Mouse (Mus musculus): ENCODE measurements around the gene Acot11. TPM values are rescaled to one million over a fixed set of nuclear protein-coding genes. Genes with fewer than 3 reads are reported as not detected.

Acot11 gene
- polyA plus RNA-seq (2015; fragmentation: Nextera tagmentation; extraction: Ambion mirVana): 1.1 and 1.5 TPM in 2 replicates

- H3K27me3 ChIP-seq (replicated peaks; ENCODE audit: control insufficient read depth, insufficient read depth, low read length): 0 out of 2 replicates have a peak, but pooled peaks cover 5% of the 10 kb centered on the region
- H3K4me2 ChIP-seq (ENCODE audit: low read length): peak within 1 kb of the TSS; percentile 16; the same call in 1 of the 2 replicates
- H3K36me3 ChIP-seq (ENCODE audit: control insufficient read depth, insufficient read depth): no peaks in the 10 kb centered on the region
- peaks cover 5% of the 10 kb centered on the region for H3K4me1 ChIP-seq (replicated peaks; ENCODE audit: control insufficient read depth, insufficient read depth, low read length)
- no peaks in the 10 kb centered on the region for H3K9me3 ChIP-seq (ENCODE audit: control insufficient read depth, low read length)
- no peak within 1 kb of the TSS for H3K27ac ChIP-seq (ENCODE audit: low read length)
- no peak for ATAC-seq
- 9% methylated on average over 23 of the region's 23 CpGs for WGBS
- no peak within 1 kb of the TSS for H3K9ac ChIP-seq (replicated peaks; ENCODE audit: low read depth, low read length)
- no peak within 1 kb of the TSS for H3K4me3 ChIP-seq (replicated peaks; ENCODE audit: low read length)
These were observed at the start of gene Acot11 for GRCm38 (mm10) chr4:106804910-106805274. Acot11 (minus strand) TSS chr4:106804998.

GRCm38 (mm10) chr4:106848290-106849092, 43.7 kb upstream of the Acot11 start:
- no peak overlapping the region for H3K27ac ChIP-seq (ENCODE audit: low read length)
- no peak overlapping the region for H3K4me3 ChIP-seq (replicated peaks; ENCODE audit: low read length)
- no peaks in the 10 kb centered on the region for H3K36me3 ChIP-seq (ENCODE audit: control insufficient read depth, insufficient read depth)
- H3K9me3 ChIP-seq (ENCODE audit: control insufficient read depth, low read length): no peaks in the 10 kb centered on the region
- peak; percentile 53; the same call in 1 of the 2 replicates for ATAC-seq
- WGBS: 32% methylated on average over 12 of the region's 12 CpGs
- peaks cover 14% of the 10 kb centered on the region for H3K4me1 ChIP-seq (replicated peaks; ENCODE audit: control insufficient read depth, insufficient read depth, low read length)
- no peaks in the 10 kb centered on the region for H3K27me3 ChIP-seq (replicated peaks; ENCODE audit: control insufficient read depth, insufficient read depth, low read length)
- no peak overlapping the region for H3K9ac ChIP-seq (replicated peaks; ENCODE audit: low read depth, low read length)
- no peak overlapping the region; the same call in 1 of the 2 replicates for H3K4me2 ChIP-seq (ENCODE audit: low read length)

- peak; percentile 60; the same call in 1 of the 2 replicates for ATAC-seq
- 18% methylated on average over 9 of the region's 9 CpGs for WGBS
- Histone ChIP-seq H3K4me1 (replicated peaks; ENCODE audit: control insufficient read depth, insufficient read depth, low read length) (peaks cover 17% of the 10 kb centered on the region), H3K36me3 (ENCODE audit: control insufficient read depth, insufficient read depth) (no peaks in the 10 kb centered on the region), H3K4me3 (replicated peaks; ENCODE audit: low read length) (no peak overlapping the region), H3K27me3 (replicated peaks; ENCODE audit: control insufficient read depth, insufficient read depth, low read length) (no peaks in the 10 kb centered on the region), H3K27ac (ENCODE audit: low read length) (no peak overlapping the region), H3K4me2 (ENCODE audit: low read length) (no peak overlapping the region; the same call in 1 of the 2 replicates), H3K9me3 (ENCODE audit: control insufficient read depth, low read length) (no peaks in the 10 kb centered on the region), H3K9ac (replicated peaks; ENCODE audit: low read depth, low read length) (no peak overlapping the region)
These were observed 42.9 kb upstream of the Acot11 start for GRCm38 (mm10) chr4:106847591-106848289.

- Histone ChIP-seq H3K4me1 (replicated peaks; ENCODE audit: control insufficient read depth, insufficient read depth, low read length) (peaks cover 38% of the 10 kb centered on the region), H3K27ac (ENCODE audit: low read length) (no peak overlapping the region)
- 22% methylated on average over 8 of the region's 8 CpGs for WGBS
These were observed 37.8 kb upstream of the Acot11 start for GRCm38 (mm10) chr4:106842561-106842960.

GRCm38 (mm10) chr4:106841856-106842255, 37.1 kb upstream of the Acot11 start:
- H3K27ac ChIP-seq (ENCODE audit: low read length): no peak overlapping the region
- H3K27me3 ChIP-seq (replicated peaks; ENCODE audit: control insufficient read depth, insufficient read depth, low read length): no peaks in the 10 kb centered on the region
- no peaks in the 10 kb centered on the region for H3K36me3 ChIP-seq (ENCODE audit: control insufficient read depth, insufficient read depth)
- no peak for ATAC-seq
- H3K4me1 ChIP-seq (replicated peaks; ENCODE audit: control insufficient read depth, insufficient read depth, low read length): peaks cover 44% of the 10 kb centered on the region
- 66% methylated on average over 7 of the region's 7 CpGs for WGBS
- no peak overlapping the region for H3K9ac ChIP-seq (replicated peaks; ENCODE audit: low read depth, low read length)
- no peak overlapping the region for H3K4me2 ChIP-seq (ENCODE audit: low read length)
- no peak overlapping the region for H3K4me3 ChIP-seq (replicated peaks; ENCODE audit: low read length)
- H3K9me3 ChIP-seq (ENCODE audit: control insufficient read depth, low read length): no peaks in the 10 kb centered on the region

More at GRCm38 (mm10) chr4:106842561-106842960, 37.8 kb upstream of the Acot11 start:
- Histone ChIP-seq H3K4me2 (ENCODE audit: low read length) (no peak overlapping the region), H3K27me3 (replicated peaks; ENCODE audit: control insufficient read depth, insufficient read depth, low read length) (no peaks in the 10 kb centered on the region), H3K9ac (replicated peaks; ENCODE audit: low read depth, low read length) (no peak overlapping the region), H3K9me3 (ENCODE audit: control insufficient read depth, low read length) (no peaks in the 10 kb centered on the region), H3K4me3 (replicated peaks; ENCODE audit: low read length) (no peak overlapping the region), H3K36me3 (ENCODE audit: control insufficient read depth, insufficient read depth) (no peaks in the 10 kb centered on the region)
- no peak for ATAC-seq

- Histone ChIP-seq H3K27ac (ENCODE audit: low read length) (peak overlapping the region; percentile 94), H3K9ac (replicated peaks; ENCODE audit: low read depth, low read length) (peak overlapping the region; percentile 74), H3K4me3 (replicated peaks; ENCODE audit: low read length) (no peak overlapping the region), H3K36me3 (ENCODE audit: control insufficient read depth, insufficient read depth) (no peaks in the 10 kb centered on the region), H3K27me3 (replicated peaks; ENCODE audit: control insufficient read depth, insufficient read depth, low read length) (no peaks in the 10 kb centered on the region), H3K4me2 (ENCODE audit: low read length) (peak overlapping the region; percentile 94; the same call in 1 of the 2 replicates), H3K9me3 (ENCODE audit: control insufficient read depth, low read length) (no peaks in the 10 kb centered on the region), H3K4me1 (replicated peaks; ENCODE audit: control insufficient read depth, insufficient read depth, low read length) (peaks cover 44% of the 10 kb centered on the region)
- WGBS: 5% methylated on average over 7 of the region's 7 CpGs
- no peak for ATAC-seq
These were observed 36.5 kb upstream of the Acot11 start for GRCm38 (mm10) chr4:106841303-106841702.

- Histone ChIP-seq H3K9me3 (ENCODE audit: control insufficient read depth, low read length) (no peaks in the 10 kb centered on the region), H3K27ac (ENCODE audit: low read length) (peak overlapping the region; percentile 94), H3K4me2 (ENCODE audit: low read length) (peak overlapping the region; percentile 94), H3K4me1 (replicated peaks; ENCODE audit: control insufficient read depth, insufficient read depth, low read length) (peaks cover 44% of the 10 kb centered on the region), H3K4me3 (replicated peaks; ENCODE audit: low read length) (peak overlapping the region; percentile 57), H3K27me3 (replicated peaks; ENCODE audit: control insufficient read depth, insufficient read depth, low read length) (no peaks in the 10 kb centered on the region), H3K36me3 (ENCODE audit: control insufficient read depth, insufficient read depth) (no peaks in the 10 kb centered on the region), H3K9ac (replicated peaks; ENCODE audit: low read depth, low read length) (peak overlapping the region; percentile 74)
- 10% methylated on average over 6 of the region's 6 CpGs for WGBS
- ATAC-seq: no peak
These were observed 35.9 kb upstream of the Acot11 start for GRCm38 (mm10) chr4:106840651-106841145.

GRCm38 (mm10) chr4:106839964-106840611, 35.3 kb upstream of the Acot11 start:
- ATAC-seq: peak; percentile 45
- H3K4me3 ChIP-seq (replicated peaks; ENCODE audit: low read length): peak overlapping the region; percentile 57
- WGBS: 1% methylated on average over 30 of the region's 51 CpGs
- peak overlapping the region; percentile 82 for H3K9ac ChIP-seq (replicated peaks; ENCODE audit: low read depth, low read length)
- peak overlapping the region; percentile 94 for H3K27ac ChIP-seq (ENCODE audit: low read length)
- H3K36me3 ChIP-seq (ENCODE audit: control insufficient read depth, insufficient read depth): no peaks in the 10 kb centered on the region
- no peaks in the 10 kb centered on the region for H3K27me3 ChIP-seq (replicated peaks; ENCODE audit: control insufficient read depth, insufficient read depth, low read length)
- no peaks in the 10 kb centered on the region for H3K9me3 ChIP-seq (ENCODE audit: control insufficient read depth, low read length)
- peak overlapping the region; percentile 94 for H3K4me2 ChIP-seq (ENCODE audit: low read length)
- H3K4me1 ChIP-seq (replicated peaks; ENCODE audit: control insufficient read depth, insufficient read depth, low read length): peaks cover 44% of the 10 kb centered on the region
